Mouse (Mus musculus): Measurements from ENCODE around the gene Bank1.

GRCm38 (mm10) chr3:136150886-136151285 is 175.0 kb downstream of the Bank1 start:
- TF ChIP-seq CTCF (IDR thresholded peaks at IDR 0.05 in 2 of 3, conservative IDR thresholded peaks at IDR 0.05 in 1 of 3; ENCODE audit: control insufficient read depth in 1 of 3, insufficient read depth in 1 of 3, low read depth in 2 of 3, low read length in 3 of 3, poor library complexity in 1 of 3, severe bottlenecking in 1 of 3) (no peak), TAL1 (IDR thresholded peaks at IDR 0.05; ENCODE audit: low read length) (no peak), POLR2A (IDR thresholded peaks at IDR 0.05; ENCODE audit: control insufficient read depth in 1 of 2, insufficient read depth in 1 of 2, low read depth in 1 of 2, low read length in 2 of 2, poor library complexity in 1 of 2) (no peak), TCF12 (IDR thresholded peaks at IDR 0.05; ENCODE audit: low read depth, low read length) (no peak), TBP (IDR thresholded peaks at IDR 0.05; ENCODE audit: low read depth, low read length) (no peak), EP300 (IDR thresholded peaks at IDR 0.05; ENCODE audit: low read depth in 1 of 2, low read length in 2 of 2) (no peak), HCFC1 (IDR thresholded peaks at IDR 0.05; ENCODE audit: low read depth, low read length) (no peak), USF2 (IDR thresholded peaks at IDR 0.05; ENCODE audit: borderline replicate concordance in 1 of 2, insufficient read depth in 1 of 2, low read depth in 1 of 2, low read length in 2 of 2) (no peak), GATA1 (IDR thresholded peaks at IDR 0.05; ENCODE audit: low read depth, low read length) (no peak), POLR2AphosphoS2 (IDR thresholded peaks at IDR 0.05; ENCODE audit: low read length) (no peak), NELFE (IDR thresholded peaks at IDR 0.05; ENCODE audit: low read depth, low read length) (no peak), ZNF384 (IDR thresholded peaks at IDR 0.05; ENCODE audit: low read depth, low read length) (no peak)
